Mouse (Mus musculus) hindbrain, postnatal 0 days (tissue): Measurements from ENCODE around the gene Tob2. TPM values are rescaled to one million over a fixed set of nuclear protein-coding genes. Genes with fewer than 3 reads are reported as not detected.

Experiments used
- ATAC-seq: fragments of 200-750 bp; cut with Nextera tagmentation; 2 replicates; pipeline ENCODE4 v1.8.0; 2017; ENCODE audit warnings: mild to moderate bottlenecking, moderate TSS enrichment, moderate library complexity
- DNase-seq: peaks from one replicate; pipeline ENCODE4 v3.0.0-alpha.2; 2015; ENCODE audit warnings: low spot score
- H3K27ac ChIP-seq: fragments of 300-500 bp; sonication (generic); 2 replicates; pipeline ENCODE4 v1.5.1; 2014; ENCODE audit warnings: mild to moderate bottlenecking
- H3K27me3 ChIP-seq: fragments of 300-500 bp; sonication (generic); 2 replicates; pipeline ENCODE4 v1.6.1; 2014; ENCODE audit warnings: low read length, mixed read lengths; ENCODE audit not compliant: insufficient read depth
- H3K36me3 ChIP-seq: fragments of 300-500 bp; sonication (generic); 2 replicates; pipeline ENCODE4 v1.6.1; 2014; ENCODE audit warnings: low read length, mixed read lengths; ENCODE audit not compliant: insufficient read depth
- H3K4me1 ChIP-seq: fragments of 300-500 bp; sonication (generic); 2 replicates; pipeline ENCODE4 v1.6.1; 2014; ENCODE audit warnings: antibody characterized with exemption, low read length, mixed read lengths; ENCODE audit not compliant: insufficient read depth
- H3K4me2 ChIP-seq: fragments of 300-500 bp; sonication (generic); 2 replicates; pipeline ENCODE4 v1.6.1; 2014; ENCODE audit warnings: low read depth, mild to moderate bottlenecking, low read length, moderate library complexity, mixed read lengths
- H3K4me3 ChIP-seq: fragments of 300-500 bp; sonication (generic); 2 replicates; pipeline ENCODE4 v1.5.1; 2014; ENCODE audit warnings: low read length
- H3K9ac ChIP-seq: fragments of 300-500 bp; sonication (generic); replicated peaks from 2 replicates; pipeline ENCODE4 v1.6.1; 2014; ENCODE audit warnings: mild to moderate bottlenecking, low read length, moderate library complexity, mixed read lengths
- H3K9me3 ChIP-seq: fragments of 300-500 bp; sonication (generic); 2 replicates; pipeline ENCODE4 v1.6.1; 2016; ENCODE audit warnings: low read length, mixed read lengths
- CTCF ChIP-seq: IDR thresholded peaks from 2 replicates; pipeline ENCODE4 v1.5.1; 2016; ENCODE audit warnings: antibody characterized with exemption, control low read depth, low read depth
- WGBS: fragments of 180-500 bp; shearing (Covaris S2); extraction: QIAGEN DNeasy Blood & Tissue Kit; methylation state at CpG from one replicate; pipeline ENCODE4 v1.1.7; 2014; 5-methylcytosine and 5-hydroxymethylcytosine counted together
- polyA plus RNA-seq: library from polyadenylated mRNA; unstranded; fragments of >200 nt; fragmentation: Nextera tagmentation; extraction: Ambion mirVana; gene quantifications from 2 replicates; pipeline ENCODE4 v1.2.1, GENCODE M21; 2015
- total RNA-seq: library from RNA; depleted of rRNA; stranded (reverse); fragments of >200 nt; gene quantifications from 2 replicates; pipeline ENCODE4 v1.2.3, GENCODE M21; 2014

Tob2 gene
- total and polyA plus RNA-seq, 2 experiments from 2014 or later = 12.9 to 14.0 TPM

GRCm38 (mm10) chr15:81834171-81834841 lies 24.3 kb downstream of the Tob2 start:
- Histone ChIP-seq H3K4me2 (no peak overlapping the region), H3K36me3 (no peaks in the 10 kb centered on the region), H3K27ac (no peak overlapping the region), H3K4me3 (no peak overlapping the region), H3K27me3 (no peaks in the 10 kb centered on the region), H3K9me3 (no peaks in the 10 kb centered on the region), H3K4me1 (peaks cover 12% of the 10 kb centered on the region), H3K9ac (no peak overlapping the region)
- TF ChIP-seq CTCF = no peak
- DNase-seq (no peak), ATAC-seq (no peak)
- WGBS = 48% methylated on average over 3 of the region's 3 CpGs

GRCm38 (mm10) chr15:81833481-81833880 lies 25.1 kb downstream of the Tob2 start:
- Histone ChIP-seq H3K27me3 (no peaks in the 10 kb centered on the region), H3K27ac (no peak overlapping the region), H3K4me1 (peaks cover 10% of the 10 kb centered on the region), H3K9ac (no peak overlapping the region), H3K4me3 (no peak overlapping the region), H3K9me3 (no peaks in the 10 kb centered on the region), H3K36me3 (peaks cover 4% of the 10 kb centered on the region; the same call in 1 of the 2 replicates), H3K4me2 (no peak overlapping the region)
- ATAC-seq = no peak
- 79% methylated on average over 4 of the region's 4 CpGs for whole genome bisulfite sequencing
- no peak for TF ChIP-seq CTCF
- DNase-seq = no peak

- 75% methylated on average over 3 of the region's 3 CpGs for WGBS
- Histone ChIP-seq H3K27ac (no peak overlapping the region), H3K9me3 (no peaks in the 10 kb centered on the region), H3K4me2 (no peak overlapping the region), H3K36me3 (peaks cover 5% of the 10 kb centered on the region; the same call in 1 of the 2 replicates), H3K4me3 (no peak overlapping the region), H3K27me3 (no peaks in the 10 kb centered on the region), H3K9ac (no peak overlapping the region), H3K4me1 (peaks cover 10% of the 10 kb centered on the region)
- DNase-seq (no peak), ATAC-seq (no peak)
- no peak for TF ChIP-seq CTCF
These were observed 26.4 kb downstream of the Tob2 start for GRCm38 (mm10) chr15:81832219-81832618.

- ATAC-seq (peak; percentile 89), DNase-seq (peak; percentile 95)
- 14% methylated on average over 24 of the region's 24 CpGs for WGBS
- Histone ChIP-seq H3K4me1 (peaks cover 8% of the 10 kb centered on the region), H3K27me3 (no peaks in the 10 kb centered on the region), H3K4me3 (no peak overlapping the region), H3K4me2 (no peak overlapping the region; the same call in 1 of the 2 replicates), H3K27ac (0 out of 2 replicates have a peak overlapping the region, but pooled peaks have one; percentile 27), H3K9ac (no peak overlapping the region), H3K36me3 (peaks cover 5% of the 10 kb centered on the region; the same call in 1 of the 2 replicates), H3K9me3 (no peaks in the 10 kb centered on the region)
- TF ChIP-seq CTCF = peak; percentile 98
These were observed 27.3 kb downstream of the Tob2 start for GRCm38 (mm10) chr15:81831136-81831825.

- WGBS = 92% methylated on average over 4 of the region's 4 CpGs
- no peak for ATAC-seq
- Histone ChIP-seq H3K36me3 (peaks cover 13% of the 10 kb centered on the region; the same call in 1 of the 2 replicates), H3K4me2 (no peak overlapping the region), H3K4me3 (no peak overlapping the region), H3K9ac (no peak overlapping the region), H3K9me3 (no peaks in the 10 kb centered on the region), H3K27ac (no peak overlapping the region), H3K27me3 (no peaks in the 10 kb centered on the region), H3K4me1 (peaks cover 5% of the 10 kb centered on the region; the same call in 1 of the 2 replicates)
- no peak for TF ChIP-seq CTCF
- no peak for DNase-seq
These were observed 28.1 kb downstream of the Tob2 start for GRCm38 (mm10) chr15:81830530-81830929.

GRCm38 (mm10) chr15:81829208-81829580 lies 29.4 kb downstream of the Tob2 start:
- no peak for TF ChIP-seq CTCF
- 59% methylated on average over 2 of the region's 2 CpGs for WGBS
- no peak overlapping the region for H3K4me2 ChIP-seq
- no peak overlapping the region for H3K4me3 ChIP-seq
- peaks cover 2% of the 10 kb centered on the region; the same call in 1 of the 2 replicates for H3K4me1 ChIP-seq
- peaks cover 24% of the 10 kb centered on the region for H3K36me3 ChIP-seq
- H3K27me3 ChIP-seq = no peaks in the 10 kb centered on the region
- ATAC-seq (no peak), DNase-seq (no peak)
- no peak overlapping the region for H3K27ac ChIP-seq
- no peaks in the 10 kb centered on the region for H3K9me3 ChIP-seq
- no peak overlapping the region for H3K9ac ChIP-seq
